Mouse (Mus musculus): ENCODE measurements around the gene Sorbs2.
"Not testable (repeated sequence)": the region's sequence is repeated elsewhere in the genome, so short reads cannot be mapped to it uniquely, and the experiment has no call there.

Gene Sorbs2

DNA sequence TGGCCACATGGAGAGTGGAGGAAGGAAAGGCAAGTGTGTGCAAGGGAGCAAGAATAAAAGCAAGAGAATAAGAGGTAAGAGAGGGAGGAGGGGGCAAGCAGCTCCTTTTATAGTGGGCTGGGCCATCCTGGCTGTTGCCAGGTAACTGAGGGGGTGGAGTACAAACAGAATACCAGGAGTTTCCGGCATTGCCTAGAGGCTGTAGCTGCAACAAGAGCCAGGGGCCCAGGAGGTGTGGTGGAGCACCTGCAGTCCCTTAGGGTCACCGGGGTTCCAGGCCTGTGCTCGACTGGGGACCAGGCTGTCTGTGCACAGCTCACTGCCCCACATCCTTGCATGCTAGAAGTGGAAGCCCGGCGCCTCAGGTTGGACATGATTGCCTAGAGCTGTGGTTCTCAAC, 350.1 kb downstream of the Sorbs2 start:
- no peak for DNase-seq

DNA sequence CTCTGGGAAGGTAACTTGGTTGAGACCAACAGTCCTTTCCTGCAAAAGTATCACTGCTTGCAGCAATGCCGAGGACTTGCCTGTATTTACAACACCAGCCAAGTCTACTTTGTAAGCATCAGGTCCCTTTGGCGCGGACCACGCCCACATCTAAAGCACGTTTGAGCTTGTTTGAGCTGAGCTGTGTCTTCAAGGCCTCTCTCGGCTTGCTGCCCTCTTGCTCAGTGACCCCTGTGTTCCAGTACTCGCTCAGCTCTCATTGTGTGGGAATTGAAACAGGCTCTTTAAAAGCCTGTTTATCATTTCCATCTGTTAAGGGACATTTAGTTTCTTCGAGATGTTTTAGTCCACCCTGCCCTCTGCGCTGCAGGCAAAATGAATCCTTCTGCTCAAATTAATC, 350.8 kb downstream of the Sorbs2 start:
- no peak for DNase-seq

DNA sequence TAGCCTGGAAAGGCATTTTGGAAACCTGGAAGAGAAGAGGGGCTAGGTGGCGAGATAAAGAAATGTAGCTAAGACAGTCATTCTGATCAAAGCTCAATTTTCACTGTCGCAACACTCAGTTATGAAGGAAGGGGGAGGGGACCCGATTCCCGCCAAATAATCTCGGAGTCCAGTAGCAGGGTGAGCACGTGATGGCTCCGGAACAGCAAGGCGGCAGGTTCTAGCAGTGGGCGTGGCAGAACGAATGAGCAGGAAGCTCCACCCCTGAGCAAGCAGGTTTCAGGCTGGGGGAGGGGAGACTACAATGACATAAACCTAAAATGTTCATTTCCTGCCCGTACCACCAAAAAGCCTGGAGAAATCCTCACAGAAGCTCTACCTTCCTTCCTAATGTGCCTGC, 364.0 kb downstream of the Sorbs2 start:
- not testable (repeated sequence) for DNase-seq

DNA sequence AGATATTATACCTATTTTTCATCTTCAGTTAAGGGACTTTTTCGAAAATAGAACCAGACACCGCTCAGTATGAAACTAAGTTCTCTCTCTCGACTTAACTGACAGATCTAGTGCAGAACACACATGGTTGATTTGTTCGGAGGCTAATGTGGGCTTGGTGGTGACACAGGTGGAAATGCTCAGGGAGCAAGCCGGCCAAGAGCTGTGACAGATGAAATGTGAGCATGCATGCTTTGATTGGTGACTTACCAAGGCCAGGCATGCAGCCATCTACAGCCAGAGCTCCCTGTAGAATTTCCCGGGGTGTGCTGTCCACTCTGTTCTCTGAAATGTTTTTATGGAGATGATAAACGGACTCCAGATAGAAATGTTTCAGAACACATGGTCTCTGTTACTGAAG, 364.5 kb downstream of the Sorbs2 start:
- no peak for DNase-seq

DNA sequence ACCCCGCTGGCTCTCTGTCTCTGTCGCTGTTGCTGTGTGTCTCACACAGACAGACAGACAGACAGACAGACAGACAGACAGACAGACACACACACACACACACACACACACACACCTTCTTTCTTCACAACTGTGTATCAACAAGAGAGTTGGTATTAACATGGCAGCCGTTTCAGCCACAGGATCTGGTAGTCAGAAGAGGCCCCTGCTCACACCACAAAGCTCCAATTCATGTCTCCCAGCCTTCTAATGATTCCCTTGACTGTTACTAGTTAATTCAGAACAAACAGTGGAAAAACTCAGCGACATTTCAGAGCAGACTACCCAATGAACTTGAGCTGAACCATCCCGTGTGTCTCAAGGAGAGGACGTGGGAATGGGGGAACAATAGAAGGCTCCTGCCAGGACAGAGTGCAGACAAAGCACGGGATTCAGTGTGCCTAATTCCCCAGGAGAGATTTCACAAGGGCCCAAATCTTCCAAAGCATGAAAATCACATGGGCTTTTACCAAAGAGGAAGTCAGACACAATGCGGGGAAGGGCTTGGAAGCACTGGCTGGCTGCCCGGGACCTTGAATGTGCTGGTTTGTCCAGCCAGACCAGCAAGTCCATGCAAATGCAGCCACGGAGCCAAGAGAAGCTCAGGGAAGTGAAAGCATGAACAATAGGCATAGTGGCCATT, 367.5 kb downstream of the Sorbs2 start:
- no peak for DNase-seq

DNA sequence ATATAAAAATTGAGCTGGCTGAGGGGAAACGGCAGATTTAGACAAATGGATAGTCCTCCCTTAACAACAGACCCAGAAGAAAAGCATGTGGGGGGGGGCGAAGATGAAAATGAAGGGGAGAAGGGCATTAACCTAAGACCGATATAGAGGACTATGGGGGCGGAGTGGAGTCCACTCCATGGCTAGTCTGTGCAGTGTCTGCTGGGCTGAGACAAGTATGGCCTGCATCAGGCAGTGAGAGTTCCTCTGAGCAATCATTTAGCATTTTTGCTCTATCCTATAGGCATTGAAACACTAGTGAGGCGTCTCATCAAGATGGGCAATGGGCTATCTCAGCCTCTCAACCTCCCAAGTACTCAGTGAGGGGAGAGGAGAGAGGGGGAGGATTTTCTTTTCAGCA, 368.8 kb downstream of the Sorbs2 start:
- DNase-seq, result no peak

Data from thymus, postnatal 4 days (tissue).